Mouse (Mus musculus) liver, embryonic 11.5 days (tissue): ENCODE results near the gene Gipc3. TPM values are rescaled to one million over a fixed set of nuclear protein-coding genes. Genes with fewer than 3 reads are reported as not detected.

ENCODE experiments used
- ATAC-seq: fragments of 200-750 bp; cut with Nextera tagmentation; replicated peaks from 2 replicates; pipeline ENCODE4 v1.8.0; 2017; ENCODE audit warnings: moderate number of reproducible peaks, mild to moderate bottlenecking, moderate TSS enrichment, moderate library complexity; ENCODE audit not compliant: low FRiP score
- DNase-seq: peaks from one replicate; pipeline ENCODE4 v3.0.0-alpha.2; 2017; ENCODE audit warnings: low spot score
- H3K27ac ChIP-seq: fragments of 300-500 bp; sonication (generic); 2 replicates; pipeline ENCODE4 v1.5.1; 2014; ENCODE audit warnings: mild to moderate bottlenecking, low read depth, low read length, control low read depth
- H3K27me3 ChIP-seq: fragments of 300-500 bp; sonication (generic); replicated peaks from 2 replicates; pipeline ENCODE4 v1.6.1; 2014; ENCODE audit warnings: low read length, mixed read lengths; ENCODE audit not compliant: control insufficient read depth, insufficient read depth
- H3K36me3 ChIP-seq: fragments of 300-500 bp; sonication (generic); 2 replicates; pipeline ENCODE4 v1.6.1; 2014; ENCODE audit warnings: mild to moderate bottlenecking, low read length, moderate library complexity, mixed read lengths; ENCODE audit not compliant: control insufficient read depth, insufficient read depth
- H3K4me1 ChIP-seq: fragments of 300-500 bp; sonication (generic); replicated peaks from 2 replicates; pipeline ENCODE4 v1.6.1; 2014; ENCODE audit warnings: low read length, mixed read lengths; ENCODE audit not compliant: control insufficient read depth, insufficient read depth
- H3K4me2 ChIP-seq: fragments of 300-500 bp; sonication (generic); 2 replicates; pipeline ENCODE4 v1.6.1; 2014; ENCODE audit warnings: mild to moderate bottlenecking, control low read depth, moderate library complexity
- H3K4me3 ChIP-seq: fragments of 300-500 bp; sonication (generic); 2 replicates; pipeline ENCODE4 v1.5.1; 2014; ENCODE audit warnings: low read depth, low read length, control low read depth
- H3K9ac ChIP-seq: fragments of 300-500 bp; sonication (generic); 2 replicates; pipeline ENCODE4 v1.6.1; 2014; ENCODE audit warnings: low read depth, low read length, control low read depth
- H3K9me3 ChIP-seq: fragments of 300-500 bp; sonication (generic); 2 replicates; pipeline ENCODE4 v1.6.1; 2016; ENCODE audit warnings: low read length, inconsistent platforms, mixed read lengths; ENCODE audit not compliant: control insufficient read depth
- WGBS: fragments of 180-500 bp; shearing (Covaris S2); extraction: QIAGEN DNeasy Blood & Tissue Kit; methylation state at CpG from one replicate; pipeline ENCODE4 v1.1.7; 2014; 5-methylcytosine and 5-hydroxymethylcytosine counted together
- polyA plus RNA-seq: library from polyadenylated mRNA; unstranded; fragments of >200 nt; fragmentation: Nextera tagmentation; extraction: Ambion mirVana; gene quantifications from 2 replicates; pipeline ENCODE4 v1.2.1, GENCODE M21; 2014

Gene Gipc3
- polyA plus RNA-seq, 1 experiment from 2014 or later, result not detected

- no peak overlapping the region for H3K4me2 ChIP-seq
- 69% methylated on average over 11 of the region's 11 CpGs for WGBS
- ATAC-seq, result no peak
- peaks cover 24% of the 10 kb centered on the region for H3K27me3 ChIP-seq
- no peak overlapping the region for H3K4me3 ChIP-seq
- no peak for DNase-seq
- H3K4me1 ChIP-seq, result peaks cover 20% of the 10 kb centered on the region
- H3K27ac ChIP-seq, result no peak overlapping the region
- H3K9ac ChIP-seq, result no peak overlapping the region
- no peaks in the 10 kb centered on the region for H3K9me3 ChIP-seq
- no peaks in the 10 kb centered on the region; the same call in 1 of the 2 replicates for H3K36me3 ChIP-seq
Measured at GRCm38 (mm10) chr10:81334324-81334723, 8.7 kb downstream of the Gipc3 start.

GRCm38 (mm10) chr10:81332277-81332676 lies 10.8 kb downstream of the Gipc3 start:
- Histone ChIP-seq H3K9me3 (no peaks in the 10 kb centered on the region), H3K4me2 (peak overlapping the region; percentile 41), H3K4me1 (peaks cover 31% of the 10 kb centered on the region), H3K27me3 (peaks cover 13% of the 10 kb centered on the region), H3K9ac (no peak overlapping the region), H3K4me3 (peak overlapping the region; percentile 15; the same call in 1 of the 2 replicates), H3K27ac (no peak overlapping the region), H3K36me3 (no peaks in the 10 kb centered on the region; the same call in 1 of the 2 replicates)
- WGBS, result 33% methylated on average over 29 of the region's 29 CpGs
- no peak for DNase-seq
- no peak for ATAC-seq

- 57% methylated on average over 4 of the region's 4 CpGs for WGBS
- H3K9ac ChIP-seq, result no peak overlapping the region
- H3K27me3 ChIP-seq, result peaks cover 11% of the 10 kb centered on the region
- no peak overlapping the region for H3K4me3 ChIP-seq
- H3K36me3 ChIP-seq, result peaks cover 21% of the 10 kb centered on the region
- ATAC-seq (no peak), DNase-seq (no peak)
- no peaks in the 10 kb centered on the region for H3K9me3 ChIP-seq
- H3K4me1 ChIP-seq, result peaks cover 34% of the 10 kb centered on the region
- peak overlapping the region; percentile 60; the same call in 1 of the 2 replicates for H3K27ac ChIP-seq
- H3K4me2 ChIP-seq, result peak overlapping the region; percentile 11; the same call in 1 of the 2 replicates
Measured at GRCm38 (mm10) chr10:81330007-81330406, 13.1 kb downstream of the Gipc3 start.

- 62% methylated on average over 10 of the region's 10 CpGs for WGBS
Measured at GRCm38 (mm10) chr10:81329194-81329975, 13.7 kb downstream of the Gipc3 start.

GRCm38 (mm10) chr10:81328386-81328785 lies 14.7 kb downstream of the Gipc3 start, which contains the start of gene Tbxa2r:
Gene Tbxa2r (plus strand): TSS chr10:81328731.
- WGBS, result 8% methylated on average over 10 of the region's 10 CpGs
- Histone ChIP-seq H3K9me3 (no peaks in the 10 kb centered on the region), H3K36me3 (peaks cover 37% of the 10 kb centered on the region), H3K27me3 (peaks cover 11% of the 10 kb centered on the region), H3K4me3 (peak within 1 kb of the TSS; percentile 16; the same call in 1 of the 2 replicates), H3K27ac (peak within 1 kb of the TSS; percentile 73), H3K9ac (peak within 1 kb of the TSS; percentile 11; the same call in 1 of the 2 replicates), H3K4me2 (peak within 1 kb of the TSS; percentile 40), H3K4me1 (peaks cover 34% of the 10 kb centered on the region)
- peak; percentile 61 for DNase-seq
- ATAC-seq, result peak; percentile 54

More at GRCm38 (mm10) chr10:81329194-81329975, 13.7 kb downstream of the Gipc3 start:
- H3K27ac ChIP-seq, result peak overlapping the region; percentile 60
- H3K36me3 ChIP-seq, result peaks cover 27% of the 10 kb centered on the region
- H3K4me1 ChIP-seq, result peaks cover 34% of the 10 kb centered on the region
- no peak overlapping the region; the same call in 1 of the 2 replicates for H3K9ac ChIP-seq
- H3K4me2 ChIP-seq, result peak overlapping the region; percentile 40
- H3K4me3 ChIP-seq, result peak overlapping the region; percentile 16; the same call in 1 of the 2 replicates
- peaks cover 11% of the 10 kb centered on the region for H3K27me3 ChIP-seq
- no peaks in the 10 kb centered on the region for H3K9me3 ChIP-seq
- ATAC-seq (no peak), DNase-seq (no peak)

GRCm38 (mm10) chr10:81327959-81328358 lies 15.1 kb downstream of the Gipc3 start:
- Histone ChIP-seq H3K4me2 (peak overlapping the region; percentile 40), H3K4me1 (peaks cover 34% of the 10 kb centered on the region), H3K27ac (peak overlapping the region; percentile 73), H3K9ac (0 out of 2 replicates have a peak overlapping the region, but pooled peaks have one; percentile 11), H3K36me3 (peaks cover 42% of the 10 kb centered on the region), H3K27me3 (peaks cover 8% of the 10 kb centered on the region), H3K9me3 (no peaks in the 10 kb centered on the region), H3K4me3 (no peak overlapping the region)
- WGBS, result 19% methylated on average over 2 of the region's 2 CpGs
- DNase-seq, result no peak
- ATAC-seq, result peak; percentile 33

- DNase-seq (no peak), ATAC-seq (peak; percentile 26; the same call in 1 of the 2 replicates)
- no peaks in the 10 kb centered on the region for H3K9me3 ChIP-seq
- H3K36me3 ChIP-seq, result peaks cover 50% of the 10 kb centered on the region
- 53% methylated on average over 6 of the region's 6 CpGs for WGBS
- peaks cover 36% of the 10 kb centered on the region for H3K4me1 ChIP-seq
- H3K9ac ChIP-seq, result 0 out of 2 replicates have a peak overlapping the region, but pooled peaks have one; percentile 20
- H3K27me3 ChIP-seq, result no peaks in the 10 kb centered on the region; the same call in 1 of the 2 replicates
- peak overlapping the region; percentile 70 for H3K27ac ChIP-seq
- H3K4me3 ChIP-seq, result no peak overlapping the region
- peak overlapping the region; percentile 24 for H3K4me2 ChIP-seq
Measured at GRCm38 (mm10) chr10:81326858-81327257, 16.2 kb downstream of the Gipc3 start.

- peak overlapping the region; percentile 70; the same call in 1 of the 2 replicates for H3K27ac ChIP-seq
- 91% methylated on average over 18 of the region's 18 CpGs for WGBS
Measured at GRCm38 (mm10) chr10:81325781-81326180, 17.3 kb downstream of the Gipc3 start.

More at GRCm38 (mm10) chr10:81325781-81326180, 17.3 kb downstream of the Gipc3 start:
- Histone ChIP-seq H3K27me3 (no peaks in the 10 kb centered on the region), H3K36me3 (peaks cover 50% of the 10 kb centered on the region), H3K9me3 (no peaks in the 10 kb centered on the region), H3K9ac (no peak overlapping the region), H3K4me1 (peaks cover 39% of the 10 kb centered on the region), H3K4me3 (no peak overlapping the region), H3K4me2 (no peak overlapping the region)
- no peak for ATAC-seq
- no peak for DNase-seq
